Mouse (Mus musculus): ENCODE results near the gene Birc5. TPM values are rescaled to one million over a fixed set of nuclear protein-coding genes. Genes with fewer than 3 reads are reported as not detected.

Birc5 gene
- polyA plus RNA-seq, 1 experiment, result 183 TPM

DNA sequence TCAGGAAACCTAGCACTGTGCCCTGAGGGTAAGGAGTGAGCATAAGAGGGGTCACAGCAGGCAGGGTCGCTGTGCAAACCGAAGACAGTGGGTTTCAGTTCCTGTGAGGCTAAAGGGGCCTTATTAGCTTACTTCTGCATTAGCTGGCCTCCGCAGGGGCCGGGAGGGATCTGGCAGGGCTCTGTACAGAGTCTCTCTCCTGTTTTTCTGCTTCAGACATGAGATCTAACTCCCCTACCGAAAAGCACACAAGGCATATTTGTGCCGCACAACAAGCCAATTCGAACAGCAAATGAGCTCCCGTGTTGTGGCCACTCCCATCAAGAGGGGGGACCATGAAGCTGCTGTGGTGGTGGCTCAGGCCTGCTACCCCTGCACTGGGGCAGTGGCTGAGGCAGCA, 29.8 kb downstream of the Birc5 start:
- Histone ChIP-seq H3K4me3 (ENCODE audit: low read depth, low read length) (peak overlapping the region; percentile 40), H3K27ac (ENCODE audit: insufficient read depth, low read length) (no peak overlapping the region), H3K27me3 (ENCODE audit: control insufficient read depth, insufficient read depth, low read length, poor library complexity, severe bottlenecking) (no peaks in the 10 kb centered on the region), H3K36me3 (ENCODE audit: control insufficient read depth, insufficient read depth, low read length, poor library complexity, severe bottlenecking) (no peaks in the 10 kb centered on the region), H3K9me3 (replicated peaks; ENCODE audit: control insufficient read depth, insufficient read depth, low read length, poor library complexity, severe bottlenecking) (no peaks in the 10 kb centered on the region), H3K9ac (ENCODE audit: low read depth, poor library complexity, severe bottlenecking) (peak overlapping the region; percentile 36; the same call in 1 of the 2 replicates), H3K4me1 (ENCODE audit: control insufficient read depth, insufficient read depth, low read length) (peaks cover 13% of the 10 kb centered on the region)
- TF ChIP-seq POLR2A (IDR thresholded peaks at IDR 0.05; ENCODE audit: insufficient read depth, low read length) (no peak), CTCF (IDR thresholded peaks at IDR 0.05; ENCODE audit: low read depth, low read length) (no peak), EP300 (IDR thresholded peaks at IDR 0.05; ENCODE audit: insufficient read depth, low read depth, low read length) (no peak)

DNA sequence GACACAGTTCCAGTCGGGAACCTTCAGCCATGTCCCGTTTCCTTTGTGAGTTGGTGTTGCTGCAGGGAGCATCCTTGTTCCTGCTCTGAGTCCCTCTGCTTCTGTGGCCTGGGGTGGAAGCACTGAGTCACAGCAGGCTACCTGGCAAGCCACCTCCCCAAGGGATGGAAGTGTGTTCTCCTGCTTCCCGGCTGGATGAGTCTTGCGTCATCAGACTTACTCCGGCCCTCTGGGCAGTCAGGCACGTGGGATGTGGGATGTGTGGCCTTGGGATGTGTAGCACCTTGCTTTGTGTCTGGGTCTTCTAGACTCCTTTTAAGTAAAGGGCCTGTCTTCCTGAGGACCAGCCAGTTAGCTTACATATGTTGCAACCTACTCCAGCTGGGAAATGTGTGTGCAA, 30.6 kb downstream of the Birc5 start:
- Histone ChIP-seq H3K27me3 (ENCODE audit: control insufficient read depth, insufficient read depth, low read length, poor library complexity, severe bottlenecking) (no peaks in the 10 kb centered on the region), H3K9ac (ENCODE audit: low read depth, poor library complexity, severe bottlenecking) (peak overlapping the region; percentile 36; the same call in 1 of the 2 replicates), H3K9me3 (replicated peaks; ENCODE audit: control insufficient read depth, insufficient read depth, low read length, poor library complexity, severe bottlenecking) (no peaks in the 10 kb centered on the region), H3K27ac (ENCODE audit: insufficient read depth, low read length) (no peak overlapping the region), H3K4me3 (ENCODE audit: low read depth, low read length) (peak overlapping the region; percentile 40), H3K36me3 (ENCODE audit: control insufficient read depth, insufficient read depth, low read length, poor library complexity, severe bottlenecking) (no peaks in the 10 kb centered on the region), H3K4me1 (ENCODE audit: control insufficient read depth, insufficient read depth, low read length) (peaks cover 13% of the 10 kb centered on the region)
- peak; percentile 67; the same call in 1 of the 2 replicates for TF ChIP-seq EP300 (IDR thresholded peaks at IDR 0.05; ENCODE audit: insufficient read depth, low read depth, low read length)
- TF ChIP-seq CTCF (IDR thresholded peaks at IDR 0.05; ENCODE audit: low read depth, low read length), result no peak
- TF ChIP-seq POLR2A (IDR thresholded peaks at IDR 0.05; ENCODE audit: insufficient read depth, low read length), result no peak

DNA sequence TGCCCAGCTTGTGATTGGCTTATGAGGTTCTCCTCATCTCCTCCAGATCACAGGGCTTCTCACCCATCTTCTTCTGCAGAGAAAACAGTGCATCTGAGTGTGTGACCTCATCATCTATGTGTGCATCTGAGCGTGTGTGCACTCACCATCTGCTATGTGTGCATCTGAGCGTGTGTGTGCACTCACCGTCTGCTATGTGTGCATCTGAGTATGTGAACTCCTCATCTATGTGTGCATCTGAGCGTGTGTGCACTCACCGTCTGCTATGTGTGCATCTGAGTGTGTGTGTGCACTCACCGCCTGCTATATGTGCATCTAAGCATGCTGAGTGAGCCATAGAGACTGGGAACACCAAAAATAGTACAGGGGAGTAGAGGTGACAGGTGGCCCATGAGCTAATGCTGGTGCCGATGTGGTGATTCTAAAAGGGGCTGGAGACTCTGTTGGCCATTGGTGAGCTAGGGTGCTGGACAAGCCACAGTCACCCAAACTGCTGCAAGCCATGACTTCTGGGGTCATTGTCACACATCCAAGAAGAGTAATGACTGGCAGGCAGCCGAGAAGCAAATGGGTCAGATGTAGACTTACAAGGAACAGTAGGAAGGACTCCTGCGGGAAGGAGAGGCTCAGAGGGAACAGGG, 31.4 kb downstream of the Birc5 start:
- H3K4me1 ChIP-seq (ENCODE audit: control insufficient read depth, insufficient read depth, low read length), result peaks cover 9% of the 10 kb centered on the region
- no peaks in the 10 kb centered on the region for H3K27me3 ChIP-seq (ENCODE audit: control insufficient read depth, insufficient read depth, low read length, poor library complexity, severe bottlenecking)

DNA sequence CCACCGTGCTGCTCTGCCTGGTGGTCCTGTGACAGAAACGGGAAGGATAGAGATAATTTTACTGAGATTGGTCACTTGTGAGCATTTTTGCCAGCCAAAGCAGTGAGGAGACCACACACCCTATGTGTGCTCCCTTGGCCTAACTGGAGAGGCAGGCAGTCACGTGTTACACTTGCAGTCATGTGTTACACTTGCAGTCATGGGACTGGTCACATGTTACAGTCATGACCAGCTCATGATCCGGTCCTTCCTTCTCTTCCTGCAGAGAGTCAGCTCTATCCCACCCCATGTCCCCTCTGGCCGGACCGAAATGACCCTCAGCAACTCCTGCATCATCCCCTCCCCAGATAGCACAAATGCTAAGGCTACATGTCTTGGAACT, 31.9 kb downstream of the Birc5 start:
- no peak overlapping the region for H3K9ac ChIP-seq (ENCODE audit: low read depth, poor library complexity, severe bottlenecking)
- H3K9me3 ChIP-seq (replicated peaks; ENCODE audit: control insufficient read depth, insufficient read depth, low read length, poor library complexity, severe bottlenecking), result no peaks in the 10 kb centered on the region
- no peaks in the 10 kb centered on the region for H3K27me3 ChIP-seq (ENCODE audit: control insufficient read depth, insufficient read depth, low read length, poor library complexity, severe bottlenecking)
- no peak overlapping the region for H3K27ac ChIP-seq (ENCODE audit: insufficient read depth, low read length)
- peaks cover 9% of the 10 kb centered on the region for H3K4me1 ChIP-seq (ENCODE audit: control insufficient read depth, insufficient read depth, low read length)
- H3K4me3 ChIP-seq (ENCODE audit: low read depth, low read length), result no peak overlapping the region
- TF ChIP-seq EP300 (IDR thresholded peaks at IDR 0.05; ENCODE audit: insufficient read depth, low read depth, low read length) (no peak), POLR2A (IDR thresholded peaks at IDR 0.05; ENCODE audit: insufficient read depth, low read length) (no peak), CTCF (IDR thresholded peaks at IDR 0.05; ENCODE audit: low read depth, low read length) (no peak)
- no peaks in the 10 kb centered on the region for H3K36me3 ChIP-seq (ENCODE audit: control insufficient read depth, insufficient read depth, low read length, poor library complexity, severe bottlenecking)

More for the DNA sequence above, 31.4 kb downstream of the Birc5 start:
- no peak overlapping the region for H3K4me3 ChIP-seq (ENCODE audit: low read depth, low read length)
- no peaks in the 10 kb centered on the region for H3K36me3 ChIP-seq (ENCODE audit: control insufficient read depth, insufficient read depth, low read length, poor library complexity, severe bottlenecking)
- H3K9ac ChIP-seq (ENCODE audit: low read depth, poor library complexity, severe bottlenecking), result no peak overlapping the region
- no peak overlapping the region for H3K27ac ChIP-seq (ENCODE audit: insufficient read depth, low read length)
- no peaks in the 10 kb centered on the region for H3K9me3 ChIP-seq (replicated peaks; ENCODE audit: control insufficient read depth, insufficient read depth, low read length, poor library complexity, severe bottlenecking)
- TF ChIP-seq EP300 (IDR thresholded peaks at IDR 0.05; ENCODE audit: insufficient read depth, low read depth, low read length) (no peak), POLR2A (IDR thresholded peaks at IDR 0.05; ENCODE audit: insufficient read depth, low read length) (no peak), CTCF (IDR thresholded peaks at IDR 0.05; ENCODE audit: low read depth, low read length) (no peak)

DNA sequence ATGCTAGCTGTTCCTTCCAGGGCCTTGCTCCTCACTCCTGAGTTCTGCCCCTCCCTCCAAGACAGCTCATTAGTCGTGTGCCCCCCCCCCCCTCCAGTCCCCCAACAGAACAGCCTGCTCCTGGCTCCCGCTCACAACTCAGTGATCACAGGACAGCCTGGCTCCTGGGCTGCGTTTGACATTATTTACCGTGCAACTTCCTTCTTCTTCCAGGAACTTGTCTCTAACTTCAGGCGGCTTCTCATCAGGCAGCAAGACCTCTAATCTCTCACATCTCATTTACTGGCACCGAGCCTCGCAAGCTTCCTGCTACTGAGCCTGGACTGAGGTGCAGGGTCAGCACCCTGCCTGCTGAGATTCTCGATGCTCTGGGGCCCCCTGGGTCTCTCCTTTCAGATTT, 32.7 kb downstream of the Birc5 start:
- peaks cover 11% of the 10 kb centered on the region for H3K4me1 ChIP-seq (ENCODE audit: control insufficient read depth, insufficient read depth, low read length)
- H3K27ac ChIP-seq (ENCODE audit: insufficient read depth, low read length), result no peak overlapping the region
- H3K4me3 ChIP-seq (ENCODE audit: low read depth, low read length), result no peak overlapping the region
- H3K27me3 ChIP-seq (ENCODE audit: control insufficient read depth, insufficient read depth, low read length, poor library complexity, severe bottlenecking), result no peaks in the 10 kb centered on the region
- no peak overlapping the region for H3K9ac ChIP-seq (ENCODE audit: low read depth, poor library complexity, severe bottlenecking)
- no peaks in the 10 kb centered on the region for H3K36me3 ChIP-seq (ENCODE audit: control insufficient read depth, insufficient read depth, low read length, poor library complexity, severe bottlenecking)
- no peak for TF ChIP-seq EP300 (IDR thresholded peaks at IDR 0.05; ENCODE audit: insufficient read depth, low read depth, low read length)
- no peak for TF ChIP-seq POLR2A (IDR thresholded peaks at IDR 0.05; ENCODE audit: insufficient read depth, low read length)
- TF ChIP-seq CTCF (IDR thresholded peaks at IDR 0.05; ENCODE audit: low read depth, low read length), result no peak
- H3K9me3 ChIP-seq (replicated peaks; ENCODE audit: control insufficient read depth, insufficient read depth, low read length, poor library complexity, severe bottlenecking), result no peaks in the 10 kb centered on the region

DNA sequence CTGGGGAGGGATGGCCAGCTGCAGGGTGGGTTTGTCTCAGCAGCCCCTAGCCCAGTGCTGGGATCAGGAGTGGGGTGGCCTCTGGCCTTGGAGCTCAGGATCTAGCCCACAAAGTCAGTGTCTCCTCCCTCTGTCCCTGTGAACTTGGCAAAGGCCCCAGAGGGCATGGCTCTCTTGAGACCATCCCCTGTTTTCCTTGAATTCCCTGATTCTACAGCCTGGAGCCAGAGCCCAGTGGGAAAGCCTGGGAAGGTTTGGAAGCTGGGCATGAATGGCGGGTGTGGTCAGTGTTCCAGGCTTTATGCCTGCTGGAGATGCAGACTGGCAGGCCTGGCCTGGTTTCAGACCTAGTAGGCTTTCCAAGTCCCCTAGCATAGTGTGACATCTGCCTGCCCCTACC, 33.2 kb downstream of the Birc5 start:
- H3K9ac ChIP-seq (ENCODE audit: low read depth, poor library complexity, severe bottlenecking), result no peak overlapping the region
- H3K4me3 ChIP-seq (ENCODE audit: low read depth, low read length), result no peak overlapping the region
- H3K36me3 ChIP-seq (ENCODE audit: control insufficient read depth, insufficient read depth, low read length, poor library complexity, severe bottlenecking), result no peaks in the 10 kb centered on the region
- TF ChIP-seq CTCF (IDR thresholded peaks at IDR 0.05; ENCODE audit: low read depth, low read length) (no peak), POLR2A (IDR thresholded peaks at IDR 0.05; ENCODE audit: insufficient read depth, low read length) (no peak), EP300 (IDR thresholded peaks at IDR 0.05; ENCODE audit: insufficient read depth, low read depth, low read length) (no peak)
- no peaks in the 10 kb centered on the region for H3K9me3 ChIP-seq (replicated peaks; ENCODE audit: control insufficient read depth, insufficient read depth, low read length, poor library complexity, severe bottlenecking)
- peaks cover 11% of the 10 kb centered on the region for H3K4me1 ChIP-seq (ENCODE audit: control insufficient read depth, insufficient read depth, low read length)
- no peaks in the 10 kb centered on the region for H3K27me3 ChIP-seq (ENCODE audit: control insufficient read depth, insufficient read depth, low read length, poor library complexity, severe bottlenecking)
- H3K27ac ChIP-seq (ENCODE audit: insufficient read depth, low read length), result no peak overlapping the region
